27 mouse cellular contexts compared by ENCODE assay signal in the genomic region with DNA sequence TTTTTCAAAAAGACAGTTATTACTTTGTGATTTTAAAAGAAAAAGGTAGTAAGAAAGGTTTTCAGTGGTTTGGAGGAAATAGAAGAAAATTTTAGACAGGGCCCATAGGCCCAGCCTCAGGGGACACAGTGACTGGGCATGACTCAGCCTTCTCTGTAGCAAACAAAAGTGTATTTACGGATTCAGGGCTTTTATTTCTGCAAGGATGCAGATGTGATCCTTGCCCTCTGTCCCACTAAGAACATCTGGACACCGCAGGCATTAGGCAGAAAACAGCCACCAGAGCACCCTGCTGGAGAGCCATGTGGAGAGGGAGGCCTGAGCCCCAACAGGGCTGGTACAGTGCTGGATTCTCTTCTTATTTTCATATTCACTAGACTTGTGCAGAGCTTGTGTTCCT. TPM values are rescaled to one million over a fixed set of nuclear protein-coding genes. Genes with fewer than 3 reads are reported as not detected.
DNase-seq lines count a peak whose midpoint lies in the region; TF ChIP-seq lines count a peak whose summit lies in the region.
"Had no signal": no experiment of that assay in that cellular context is flagged by ENCODE, and none has a peak within 500 bp of the region (broad histone marks: within the 10 kb centered on the region; RNA-seq: fewer than 3 reads in every experiment).

No protein-coding gene starts in this region.

- no peak overlapping the region for H3K27ac ChIP-seq in CH12.LX (ENCODE audit: insufficient read depth, low read depth)
- H3K27ac ChIP-seq: embryonic facial prominence, embryonic 13.5 days; embryonic facial prominence, embryonic 15.5 days; forebrain, embryonic 10.5 days; forebrain, embryonic 13.5 days; forebrain, embryonic 15.5 days had no signal

- in situ Hi-C loops in CH12.LX (cut with MboI; ENCODE audit: low pct_ligation_motif_present, low pct_unique_long_range_greater_than_20kb, low sequenced_read_pairs) = no loop called here

- TF ChIP-seq POLR2A in CH12.LX (IDR thresholded peaks at IDR 0.05; ENCODE audit: low read depth, low read length) = no peak

- no peaks in the 10 kb centered on the region for H3K79me2 ChIP-seq in CH12.LX (replicated peaks; ENCODE audit: control insufficient read depth, extremely low read depth, insufficient read depth, poor library complexity, severe bottlenecking)

- H3K36me3 ChIP-seq in CH12.LX (replicated peaks in 1 of 2; ENCODE audit: control insufficient read depth in 1 of 2, insufficient read depth in 1 of 2, low read length in 1 of 2) = no peaks in the 10 kb centered on the region
- H3K36me3 ChIP-seq: embryonic facial prominence, embryonic 13.5 days; embryonic facial prominence, embryonic 15.5 days; forebrain, embryonic 10.5 days; forebrain, embryonic 15.5 days; G1E had no signal

- no peak overlapping the region for H3K4me3 ChIP-seq in CH12.LX (replicated peaks in 1 of 3; ENCODE audit: low read depth in 2 of 3, low read length in 2 of 3, poor library complexity in 1 of 3)
- H3K4me3 ChIP-seq: embryonic facial prominence, embryonic 13.5 days; embryonic facial prominence, embryonic 15.5 days; erythroblast, embryonic 14.5 days; forebrain, embryonic 10.5 days; forebrain, embryonic 13.5 days; forebrain, embryonic 15.5 days had no signal

- no peak for TF ChIP-seq EP300 in CH12.LX (IDR thresholded peaks at IDR 0.05; ENCODE audit: low read length)

- no peaks in the 10 kb centered on the region for H3K9me3 ChIP-seq in CH12.LX (replicated peaks; ENCODE audit: low read length)
- H3K9me3 ChIP-seq: embryonic facial prominence, embryonic 13.5 days; embryonic facial prominence, embryonic 15.5 days; forebrain, embryonic 10.5 days; forebrain, embryonic 13.5 days; forebrain, embryonic 15.5 days; G1E had no signal

- TF ChIP-seq RAD21 in CH12.LX (IDR thresholded peaks at IDR 0.05; ENCODE audit: low read depth, low read length) = no peak

- TF ChIP-seq CTCF in CH12.LX (conservative IDR thresholded peaks at IDR 0.05 in 1 of 2, IDR thresholded peaks at IDR 0.05 in 1 of 2; ENCODE audit: low read depth in 2 of 2, low read length in 2 of 2) = no peak

- H3K4me1 ChIP-seq in CH12.LX (ENCODE audit: control insufficient read depth in 1 of 2, insufficient read depth in 2 of 2) = peaks cover 4 to 14% of the 10 kb centered on the region in 2 experiments; a peak in 3 of 4 replicates
- H3K4me1 ChIP-seq: embryonic facial prominence, embryonic 15.5 days; forebrain, embryonic 10.5 days; forebrain, embryonic 13.5 days; forebrain, embryonic 15.5 days had no signal

- dilution Hi-C loops in CH12.LX (cut with MboI; ENCODE audit: extremely low pct_ligation_motif_present, extremely low pct_unique_long_range_greater_than_20kb, low sequenced_read_pairs) = no loop called here

- no peak overlapping the region for H3K9ac ChIP-seq in CH12.LX (ENCODE audit: insufficient read depth, low read depth)
- H3K9ac ChIP-seq: embryonic facial prominence, embryonic 13.5 days; embryonic facial prominence, embryonic 15.5 days; forebrain, embryonic 13.5 days; forebrain, embryonic 15.5 days; forebrain, postnatal 0 days had no signal

- no peaks in the 10 kb centered on the region for H3K27me3 ChIP-seq in CH12.LX (replicated peaks)
- H3K27me3 ChIP-seq: embryonic facial prominence, embryonic 13.5 days; embryonic facial prominence, embryonic 15.5 days; forebrain, embryonic 13.5 days; forebrain, embryonic 15.5 days had no signal

- DNase-seq in 3T3-L1 (ENCODE audit: low read depth, low spot score) (peak; percentile 89), CH12.LX (ENCODE audit: extremely low read depth) (peak; percentile 29), NIH3T3 (ENCODE audit: low read depth) (peak; percentile 33)
- DNase-seq in ovary, postnatal 14 days (ENCODE audit: low spot score) = no peak
- DNase-seq in frontal cortex, postnatal 14 days (ENCODE audit: low spot score in 2 of 2) = no peak
- DNase-seq in gastrocnemius, postnatal 4 days (ENCODE audit: low spot score in 2 of 2) = no peak
- DNase-seq: adrenal gland, adult 8-10 months; adrenal gland, postnatal 14 days; adrenal gland, postnatal 36 days; B cell, adult 2 months; cerebellum, adult 18-20 months; cerebellum, adult 8-10 months; cerebellum, adult 9-11 months; cerebellum, postnatal 14 days; cerebellum, postnatal 36 days; embryo, embryonic 11 days; forebrain, postnatal 0 days had no signal

- H3K4me2 ChIP-seq in CH12.LX (ENCODE audit: insufficient read depth, low read depth, poor library complexity, severe bottlenecking) = no peak overlapping the region
- H3K4me2 ChIP-seq: embryonic facial prominence, embryonic 13.5 days; embryonic facial prominence, embryonic 15.5 days; forebrain, embryonic 13.5 days; forebrain, embryonic 15.5 days had no signal

TF ChIP-seq in CH12.LX, 34 proteins besides CTCF, POLR2A, EP300 and RAD21:
- TF ChIP-seq NELFE (IDR thresholded peaks at IDR 0.05; ENCODE audit: low read depth, low read length) = no peak
- no peak for TF ChIP-seq PAX5 (IDR thresholded peaks at IDR 0.05; ENCODE audit: low read length)
- no peak for TF ChIP-seq MAZ (IDR thresholded peaks at IDR 0.05; ENCODE audit: low read depth, low read length)
- TF ChIP-seq USF1 (IDR thresholded peaks at IDR 0.05; ENCODE audit: low read depth, low read length) = no peak
- TF ChIP-seq RCOR1 (conservative IDR thresholded peaks at IDR 0.05; ENCODE audit: low read depth, low read length) = no peak
- TF ChIP-seq SIN3A (IDR thresholded peaks at IDR 0.05; ENCODE audit: low read length) = no peak
- no peak for TF ChIP-seq MAFK (IDR thresholded peaks at IDR 0.05; ENCODE audit: insufficient replicate concordance, low read length)
- no peak for TF ChIP-seq ELF1 (IDR thresholded peaks at IDR 0.05; ENCODE audit: low read depth, low read length)
- no peak for TF ChIP-seq NRF1 (IDR thresholded peaks at IDR 0.05; ENCODE audit: low read depth, low read length)
- TF ChIP-seq ZKSCAN1 (IDR thresholded peaks at IDR 0.05; ENCODE audit: borderline replicate concordance, low read depth, low read length) = no peak
- TF ChIP-seq SMC3 (IDR thresholded peaks at IDR 0.05; ENCODE audit: low read depth, low read length) = no peak
- no peak for TF ChIP-seq GABPA (IDR thresholded peaks at IDR 0.05; ENCODE audit: insufficient replicate concordance, low read depth, low read length)
- TF ChIP-seq JUN (IDR thresholded peaks at IDR 0.05; ENCODE audit: insufficient read depth, low read depth, low read length) = no peak
- TF ChIP-seq MXI1 (IDR thresholded peaks at IDR 0.05; ENCODE audit: low read depth, low read length) = no peak
- no peak for TF ChIP-seq ZNF384 (IDR thresholded peaks at IDR 0.05; ENCODE audit: low read depth, low read length)
- no peak for TF ChIP-seq CHD2 (IDR thresholded peaks at IDR 0.05; ENCODE audit: low read length)
- no peak for TF ChIP-seq IRF4 (IDR thresholded peaks at IDR 0.05; ENCODE audit: low read depth, low read length)
- no peak for TF ChIP-seq MEF2A (IDR thresholded peaks at IDR 0.05; ENCODE audit: borderline replicate concordance, low read depth, low read length)

RNA-seq across cellular contexts. Expression of a gene that starts 29.3 kb away (rescaled TPM):
- total RNA-seq in CH12.LX (2012; rRNA removed) (not detected in 2 replicates), CH12.LX (2014; rRNA removed) (not detected in 2 replicates)
- polyA plus RNA-seq in CH12.LX (2012; ENCODE audit: insufficient read length, low read depth) = not detected in 2 replicates
- total RNA-seq in gastrocnemius, postnatal 4 days (2021) = not detected
- total RNA-seq: adrenal gland, adult 18-20 months; adrenal gland, adult 8-10 months; adrenal gland, postnatal 14 days; adrenal gland, postnatal 36 days; common myeloid progenitor, adult 5-6 weeks; forebrain, postnatal 0 days had no signal
- polyA plus RNA-seq: CD4-positive, CD25-positive, alpha-beta regulatory T cell, adult 4 months; erythroblast, embryonic 14.5 days; forebrain, embryonic 13.5 days; forebrain, embryonic 15.5 days; forebrain, postnatal 0 days; G1E had no signal

Comparison
In these comparisons a context has a peak if more than half of its experiments do, and no peak if none do; other contexts are left out.
1. DNase-seq: peak in 3T3-L1 (single experiment), CH12.LX (single experiment) and NIH3T3 (single experiment); none in ovary, postnatal 14 days (single experiment), frontal cortex, postnatal 14 days (0 of 2) and gastrocnemius, postnatal 4 days (0 of 2).